Mouse (Mus musculus): ENCODE results near the gene Ostm1.

Ostm1 gene

GRCm38 (mm10) chr10:42583157-42583872 is at the start of gene Ostm1, which contains the start of gene Nr2e1:
Gene Ostm1 (plus strand): TSS chr10:42583822.
Gene Nr2e1 (minus strand): TSS chr10:42583632.
- no peak for DNase-seq (ENCODE audit: low spot score)

- no peak for DNase-seq (ENCODE audit: low spot score)
Observed at GRCm38 (mm10) chr10:42533836-42534453, 49.7 kb upstream of the Ostm1 start.

- no peak for DNase-seq (ENCODE audit: low spot score)
Observed at GRCm38 (mm10) chr10:42537571-42538316, 45.9 kb upstream of the Ostm1 start.

GRCm38 (mm10) chr10:42545707-42546503 is 37.7 kb upstream of the Ostm1 start:
- no peak for DNase-seq (ENCODE audit: low spot score)

GRCm38 (mm10) chr10:42546507-42546906 is 37.1 kb upstream of the Ostm1 start:
- no peak for DNase-seq (ENCODE audit: low spot score)

GRCm38 (mm10) chr10:42559581-42560200 is 23.9 kb upstream of the Ostm1 start:
- DNase-seq (ENCODE audit: low spot score) = no peak

GRCm38 (mm10) chr10:42562272-42562671 is 21.4 kb upstream of the Ostm1 start:
- no peak for DNase-seq (ENCODE audit: low spot score)

- no peak for DNase-seq (ENCODE audit: low spot score)
Observed at GRCm38 (mm10) chr10:42572567-42572966, 11.1 kb upstream of the Ostm1 start.

- DNase-seq (ENCODE audit: low spot score) = no peak
Observed at GRCm38 (mm10) chr10:42572971-42573370, 10.7 kb upstream of the Ostm1 start.

GRCm38 (mm10) chr10:42574639-42575038 is 9.0 kb upstream of the Ostm1 start:
- no peak for DNase-seq (ENCODE audit: low spot score)

- DNase-seq (ENCODE audit: low spot score) = no peak
Observed at GRCm38 (mm10) chr10:42577525-42578280, 5.9 kb upstream of the Ostm1 start.

GRCm38 (mm10) chr10:42578281-42578675 is 5.3 kb upstream of the Ostm1 start:
- DNase-seq (ENCODE audit: low spot score) = no peak

- no peak for DNase-seq (ENCODE audit: low spot score)
Observed at GRCm38 (mm10) chr10:42578698-42579474, 4.7 kb upstream of the Ostm1 start.

- DNase-seq (ENCODE audit: low spot score) = no peak
Observed at GRCm38 (mm10) chr10:42579475-42580130, 4.0 kb upstream of the Ostm1 start.

- DNase-seq (ENCODE audit: low spot score) = no peak
Observed at GRCm38 (mm10) chr10:42580131-42580950, 3.3 kb upstream of the Ostm1 start.

GRCm38 (mm10) chr10:42580951-42581277 is 2.7 kb upstream of the Ostm1 start:
- no peak for DNase-seq (ENCODE audit: low spot score)

GRCm38 (mm10) chr10:42581694-42582565 is 1.7 kb upstream of the Ostm1 start:
- DNase-seq (ENCODE audit: low spot score) = no peak

Data from MN1 (cell line).